Mouse (Mus musculus) embryo, embryonic 11.5 days (tissue): ENCODE data around the gene Lrp5.

Experiments used
- DNase-seq: peaks from one replicate; pipeline ENCODE4 v3.0.0-alpha.2; 2012; ENCODE audit warnings: low read depth, low spot score

Gene Lrp5

GRCm38 (mm10) chr19:3656144-3656543, 30.2 kb downstream of the Lrp5 start:
- DNase-seq, result no peak

- no peak for DNase-seq
Measured at GRCm38 (mm10) chr19:3654940-3655339, 31.4 kb downstream of the Lrp5 start.

- no peak for DNase-seq
Measured at GRCm38 (mm10) chr19:3654058-3654457, 32.3 kb downstream of the Lrp5 start.

- DNase-seq, result no peak
Measured at GRCm38 (mm10) chr19:3653508-3653907, 32.9 kb downstream of the Lrp5 start.

GRCm38 (mm10) chr19:3651989-3652388, 34.4 kb downstream of the Lrp5 start:
- DNase-seq, result no peak

- DNase-seq, result no peak
Measured at GRCm38 (mm10) chr19:3651220-3651619, 35.1 kb downstream of the Lrp5 start.

GRCm38 (mm10) chr19:3650448-3650847, 35.9 kb downstream of the Lrp5 start:
- no peak for DNase-seq

GRCm38 (mm10) chr19:3648830-3649450, 37.4 kb downstream of the Lrp5 start:
- no peak for DNase-seq

- no peak for DNase-seq
Measured at GRCm38 (mm10) chr19:3647999-3648398, 38.4 kb downstream of the Lrp5 start.

- DNase-seq, result no peak
Measured at GRCm38 (mm10) chr19:3645813-3646212, 40.6 kb downstream of the Lrp5 start.

GRCm38 (mm10) chr19:3645318-3645717, 41.0 kb downstream of the Lrp5 start:
- DNase-seq, result no peak

- no peak for DNase-seq
Measured at GRCm38 (mm10) chr19:3639561-3639960, 46.8 kb downstream of the Lrp5 start.

GRCm38 (mm10) chr19:3638698-3639097, 47.7 kb downstream of the Lrp5 start:
- no peak for DNase-seq

GRCm38 (mm10) chr19:3632018-3632417, 54.3 kb downstream of the Lrp5 start:
- DNase-seq, result no peak

GRCm38 (mm10) chr19:3631431-3631830, 54.9 kb downstream of the Lrp5 start:
- DNase-seq, result no peak

GRCm38 (mm10) chr19:3630486-3630885, 55.9 kb downstream of the Lrp5 start:
- no peak for DNase-seq

- no peak for DNase-seq
Measured at GRCm38 (mm10) chr19:3630027-3630426, 56.3 kb downstream of the Lrp5 start.

GRCm38 (mm10) chr19:3628223-3628622, 58.1 kb downstream of the Lrp5 start:
- no peak for DNase-seq

GRCm38 (mm10) chr19:3625111-3625510, 61.3 kb downstream of the Lrp5 start:
- DNase-seq, result no peak

- peak; percentile 23 for DNase-seq
Measured at GRCm38 (mm10) chr19:3623824-3624223, 62.5 kb downstream of the Lrp5 start.

GRCm38 (mm10) chr19:3623294-3623693, 63.1 kb downstream of the Lrp5 start:
- no peak for DNase-seq

- no peak for DNase-seq
Measured at GRCm38 (mm10) chr19:3620871-3621270, 65.5 kb downstream of the Lrp5 start.

GRCm38 (mm10) chr19:3619359-3619758, 67.0 kb downstream of the Lrp5 start:
- DNase-seq, result no peak

GRCm38 (mm10) chr19:3613991-3614390, 72.4 kb downstream of the Lrp5 start:
- DNase-seq, result no peak
